Mouse (Mus musculus) gastrocnemius, postnatal 14 days (tissue): ENCODE results near the gene Rpusd4. TPM values are rescaled to one million over a fixed set of nuclear protein-coding genes. Genes with fewer than 3 reads are reported as not detected.
A peak's percentile ranks its signal among the peaks of the same experiment; 100 is the strongest.

Experiments
- DNase-seq: peaks from one replicate; pipeline ENCODE4 v3.0.0; 2021; ENCODE audit warnings: mixed read lengths
- intact Hi-C: fragments of 180-260 bp; cut with DNase I; formaldehyde crosslinking; loops from one replicate; pipeline ENCODE4 v1.15.1; 2025; ENCODE audit warnings: low total_unique reads
- long read RNA-seq, 2 experiments: library from polyadenylated mRNA; stranded (forward); transcript quantifications; one replicate each; pipeline ENCODE4 v2.0.0; 2021
- total RNA-seq, 2 experiments: library from RNA; stranded (reverse); gene quantifications; 2 replicates each; pipeline ENCODE4 v1.2.3; 2021

Gene Rpusd4
- total RNA-seq: 1 to 10 TPM; 6.7 to 6.8 TPM
- long read RNA-seq, experiment 1, transcript Rpusd4-201 (7 exons, 1,821 nt): major isoform, 7 of 7 reads
- long read RNA-seq, experiment 1, partial matches to known transcripts: 0 of 7 reads
- long read RNA-seq, experiment 1, other reads (novel, unspliced or antisense): 0 of 7 reads
- long read RNA-seq, experiment 2, transcript Rpusd4-201 (7 exons, 1,821 nt): major isoform, 14 of 16 reads
- long read RNA-seq, experiment 2, partial matches to known transcripts: 0 of 16 reads
- long read RNA-seq, experiment 2, other reads (novel, unspliced or antisense): 2 of 16 reads

GRCm38 (mm10) chr9:35267146-35267975, at the start of gene Rpusd4, which contains the start of gene Fam118b:
Gene Rpusd4, plus strand, starts transcription at chr9:35267865.
Gene Fam118b, minus strand, starts transcription at chr9:35267805.
- intact Hi-C loops: loop anchor here (10.0 kb wide), 1 partner anchor 83 kb away; no protein-coding TSS in a partner anchor
- DNase-seq: peak; percentile 94

DNA sequence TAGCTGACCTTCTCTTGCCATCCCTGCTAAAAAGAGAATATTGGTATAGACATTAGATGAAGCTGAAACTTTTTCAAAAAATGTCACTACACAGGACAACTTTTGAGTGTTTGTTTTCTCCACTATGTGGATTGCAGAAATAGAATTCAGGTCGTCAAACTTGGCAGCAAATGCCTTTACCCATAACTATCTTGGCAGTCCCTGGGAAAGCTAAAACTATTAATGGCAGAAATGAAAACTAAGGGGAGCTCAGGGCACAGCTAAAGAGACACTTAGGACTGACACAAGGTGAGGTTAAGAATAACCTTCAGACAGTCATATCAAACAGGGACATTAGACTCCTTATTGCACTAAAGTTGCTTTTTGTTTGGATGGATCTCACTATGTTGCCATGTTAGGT, 49.7 kb upstream of the Rpusd4 start:
- intact Hi-C loops: no loop called here
- no peak for DNase-seq

DNA sequence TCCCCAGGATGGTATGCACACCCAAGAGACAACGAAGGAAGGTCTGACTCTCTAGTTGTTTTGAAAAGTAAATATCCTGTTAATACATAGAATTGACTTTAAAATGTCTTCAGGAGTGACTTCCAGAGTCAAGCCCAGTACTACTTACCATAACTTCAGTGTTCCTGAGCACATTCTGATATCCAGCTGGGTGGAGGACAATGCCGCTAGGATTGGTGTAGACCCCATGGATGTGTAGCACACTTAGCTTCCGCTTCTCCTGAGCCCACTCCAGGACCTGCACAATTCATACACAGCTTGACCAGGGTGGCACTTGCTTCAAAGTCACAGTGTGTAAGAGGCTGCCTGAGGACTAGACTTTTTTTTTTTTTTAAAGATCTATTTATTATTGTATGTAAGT, 44.2 kb upstream of the Rpusd4 start:
- DNase-seq: no peak
- intact Hi-C loops: no loop called here

GRCm38 (mm10) chr9:35228671-35229070, 39.0 kb upstream of the Rpusd4 start:
- DNase-seq: no peak
- intact Hi-C loops: no loop called here

GRCm38 (mm10) chr9:35235996-35236395, 31.7 kb upstream of the Rpusd4 start:
- no peak for DNase-seq
- intact Hi-C loops: no loop called here

DNA sequence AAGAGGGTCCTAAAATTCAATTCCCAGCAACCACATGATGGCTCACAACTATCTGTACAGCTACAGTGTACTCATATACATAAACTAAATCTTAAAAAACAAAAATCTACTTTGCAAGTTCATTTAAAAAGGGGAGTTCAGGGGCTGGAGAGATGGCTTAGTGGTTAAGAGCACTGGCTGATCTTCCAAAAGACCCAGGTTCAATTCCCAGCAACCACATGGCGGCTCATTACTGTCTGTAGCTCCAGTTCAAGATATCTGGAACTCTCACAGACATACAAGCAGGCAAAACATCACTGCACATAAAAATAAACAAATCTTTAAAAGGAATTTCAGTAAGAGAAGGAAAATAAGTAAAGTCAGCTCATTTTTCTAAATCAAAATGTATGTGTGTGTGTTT, 29.3 kb upstream of the Rpusd4 start:
- DNase-seq: no peak
- intact Hi-C loops: no loop called here

DNA sequence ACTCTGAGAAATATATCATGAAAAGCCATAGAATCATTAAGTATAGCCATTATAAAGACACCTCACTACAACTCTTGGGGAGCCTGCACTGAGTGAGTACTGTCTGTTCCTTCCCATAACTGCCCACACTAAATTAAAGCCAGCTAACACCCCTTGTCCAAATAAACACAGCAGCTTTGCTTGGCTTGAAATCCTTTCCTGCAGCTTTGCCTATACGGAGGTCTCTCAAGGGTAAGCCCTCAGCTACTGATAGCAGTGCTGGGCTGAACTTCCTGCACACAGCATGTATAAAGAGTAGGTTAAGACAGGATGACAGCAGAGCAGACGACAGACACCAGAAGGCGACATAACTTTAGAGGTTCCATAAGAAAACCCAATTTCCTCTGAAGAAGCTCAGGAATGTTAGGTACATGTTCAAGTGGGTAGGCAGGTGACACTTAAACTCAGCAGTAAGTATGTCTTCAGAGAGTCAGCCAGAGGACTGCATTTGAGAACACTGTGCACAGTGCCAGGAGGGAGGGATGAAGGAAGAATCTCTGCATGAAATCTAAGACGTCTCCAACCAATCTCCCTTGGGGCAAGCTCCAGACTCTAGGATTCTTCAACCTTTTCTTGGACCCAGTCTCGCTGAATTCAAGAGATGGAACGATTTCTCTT, 28.6 kb upstream of the Rpusd4 start:
- DNase-seq: no peak
- intact Hi-C loops: no loop called here

GRCm38 (mm10) chr9:35239734-35240133, 27.9 kb upstream of the Rpusd4 start:
- no peak for DNase-seq

GRCm38 (mm10) chr9:35247405-35247804, 20.3 kb upstream of the Rpusd4 start:
- intact Hi-C loops: no loop called here
- DNase-seq: no peak

More at GRCm38 (mm10) chr9:35239734-35240133, 27.9 kb upstream of the Rpusd4 start:
- intact Hi-C loops: no loop called here

DNA sequence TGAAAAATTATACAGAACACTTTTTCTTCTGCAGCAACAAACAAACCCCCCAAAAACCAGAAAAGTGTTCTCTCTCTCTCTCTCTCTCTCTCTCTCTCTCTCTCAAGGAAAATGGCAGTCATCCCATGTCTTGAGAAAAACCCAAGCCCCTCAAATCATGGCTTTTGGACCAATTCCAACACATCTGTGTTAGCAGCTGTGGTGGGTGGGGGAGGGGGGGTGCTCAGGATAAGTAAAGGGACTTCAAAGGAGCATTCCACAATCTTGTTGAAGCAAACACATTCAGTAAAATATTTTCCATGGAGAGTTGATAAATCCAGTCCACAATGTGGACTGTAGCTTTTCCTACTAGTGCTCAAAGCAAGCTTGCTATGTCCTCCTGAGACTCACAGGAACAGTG, 18.2 kb upstream of the Rpusd4 start:
- intact Hi-C loops: no loop called here
- no peak for DNase-seq

DNA sequence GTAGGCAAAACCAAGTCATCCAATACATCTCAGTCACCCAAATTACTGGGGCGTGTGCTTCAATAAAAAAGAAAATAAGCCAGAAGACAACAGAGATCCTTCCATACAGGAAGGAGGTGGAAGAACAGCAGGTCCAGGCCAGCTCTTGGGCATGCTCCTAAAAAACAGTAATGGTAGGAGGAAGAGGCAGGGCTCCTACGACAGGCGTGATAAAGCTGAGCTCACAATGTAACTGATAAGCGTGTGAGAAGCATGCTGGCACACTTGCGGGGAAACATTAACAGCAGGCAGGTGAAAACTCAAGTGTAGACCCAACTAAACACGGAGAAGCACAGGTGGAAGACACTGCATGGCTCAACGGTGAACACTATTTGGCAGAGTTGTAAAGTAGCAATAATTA, 10.3 kb upstream of the Rpusd4 start:
- DNase-seq: no peak
- intact Hi-C loops: no loop called here

DNA sequence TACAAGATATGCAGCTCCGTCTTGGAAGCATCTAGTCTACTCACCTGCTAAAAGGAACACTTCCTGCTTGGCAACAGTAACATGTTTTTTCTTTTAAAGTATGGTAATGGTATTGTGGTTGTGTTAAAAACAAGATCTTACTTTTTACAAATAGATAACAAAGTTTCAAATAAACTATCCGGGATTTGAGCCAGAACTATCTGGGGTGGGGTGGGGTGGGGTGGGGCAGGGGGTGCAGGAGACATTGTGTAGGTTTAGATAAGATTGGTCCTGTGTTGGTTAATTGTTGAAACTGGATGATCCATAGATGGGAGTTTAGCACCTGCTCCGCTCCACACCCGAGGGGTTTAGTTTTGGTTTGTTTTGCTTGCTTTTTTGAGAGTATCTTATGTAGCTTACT, 5.2 kb upstream of the Rpusd4 start:
- intact Hi-C loops: loop anchor here (10.0 kb wide), 1 partner anchor 78 kb away; no protein-coding TSS in a partner anchor
- DNase-seq: no peak

DNA sequence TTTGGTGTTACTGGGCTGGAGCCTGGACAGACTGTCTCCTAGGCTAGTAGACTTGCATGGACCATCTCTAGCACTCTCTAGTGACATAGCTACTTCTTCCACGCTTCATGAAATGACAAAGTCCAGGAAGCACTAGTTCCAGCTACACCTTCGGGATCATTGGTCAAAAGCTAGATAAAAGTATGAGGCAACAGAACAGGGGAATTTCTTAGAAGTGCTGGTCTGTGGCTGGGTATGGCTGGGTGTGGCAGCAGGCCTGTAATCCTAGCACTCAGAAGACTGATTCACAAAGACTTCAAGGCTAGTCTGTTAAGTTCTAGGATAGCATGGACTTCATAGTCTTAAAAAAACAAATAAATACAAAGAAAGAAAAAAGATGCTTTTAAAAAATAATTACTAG, 4.2 kb upstream of the Rpusd4 start:
- intact Hi-C loops: loop anchor here (10.0 kb wide), 1 partner anchor 79 kb away; no protein-coding TSS in a partner anchor
- no peak for DNase-seq

GRCm38 (mm10) chr9:35264509-35264908, 3.2 kb upstream of the Rpusd4 start:
- intact Hi-C loops: loop anchor here (10.0 kb wide), 1 partner anchor 80 kb away; no protein-coding TSS in a partner anchor
- no peak for DNase-seq

DNA sequence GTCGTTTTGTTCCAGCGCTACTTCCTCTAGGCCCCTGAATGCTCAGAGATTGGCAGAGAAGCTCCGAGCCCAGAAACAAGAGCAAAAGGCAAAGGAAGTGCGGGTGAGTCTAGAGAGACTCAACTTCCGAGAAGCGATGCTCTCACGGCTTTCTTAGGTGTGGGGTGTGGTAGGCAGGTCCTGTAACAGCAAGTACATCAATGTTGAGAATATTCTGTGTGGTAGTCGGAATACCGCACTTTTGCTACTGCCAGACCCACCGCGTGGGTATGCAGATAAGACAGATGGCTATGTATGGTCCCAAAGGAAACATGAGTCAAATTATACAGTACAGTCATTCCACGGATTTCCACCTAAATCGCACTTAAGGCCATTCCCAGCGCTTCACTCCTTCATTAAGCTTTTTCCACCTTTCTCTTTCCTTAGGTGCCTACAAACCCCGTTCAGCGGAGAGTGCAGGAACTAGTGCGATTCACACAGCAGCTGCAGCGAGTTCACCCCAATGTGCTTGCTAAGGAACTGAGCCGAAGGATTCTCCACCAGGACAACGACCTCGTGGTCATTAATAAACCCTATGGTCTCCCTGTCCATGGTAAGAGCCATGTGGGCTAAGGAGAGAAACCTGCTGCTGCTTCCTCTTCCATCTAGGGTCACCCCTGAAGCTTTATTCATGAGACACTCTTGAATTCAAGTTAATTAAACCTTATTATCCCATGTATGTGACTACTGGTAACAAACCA, 481 bp downstream of the Rpusd4 start:
- intact Hi-C loops: loop anchor here (10.0 kb wide), 1 partner anchor 83 kb away; no protein-coding TSS in a partner anchor
- DNase-seq: no peak

- intact Hi-C loops: no loop called here
- DNase-seq: no peak
Measured at GRCm38 (mm10) chr9:35277855-35278365, 10.2 kb downstream of the Rpusd4 start.

DNA sequence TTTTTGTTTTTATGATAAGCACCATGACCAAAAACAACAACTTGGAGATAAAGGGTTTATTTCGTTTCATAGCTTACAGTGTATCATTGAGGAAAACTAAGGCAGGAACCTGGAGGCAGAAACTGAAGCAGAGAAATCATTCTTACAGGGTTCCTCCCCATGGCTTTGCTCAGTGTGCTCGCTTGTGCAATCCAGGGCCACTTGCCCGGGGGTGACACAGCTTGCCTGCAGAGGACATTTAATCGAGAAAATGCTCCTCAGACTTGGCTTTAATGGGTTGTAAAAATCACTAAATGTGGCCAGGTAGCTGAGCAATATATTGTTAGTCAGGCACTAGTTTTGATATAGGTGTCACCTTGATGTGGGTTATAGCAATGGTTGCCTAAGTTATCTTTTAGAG, 10.8 kb downstream of the Rpusd4 start:
- no peak for DNase-seq
- intact Hi-C loops: no loop called here

DNA sequence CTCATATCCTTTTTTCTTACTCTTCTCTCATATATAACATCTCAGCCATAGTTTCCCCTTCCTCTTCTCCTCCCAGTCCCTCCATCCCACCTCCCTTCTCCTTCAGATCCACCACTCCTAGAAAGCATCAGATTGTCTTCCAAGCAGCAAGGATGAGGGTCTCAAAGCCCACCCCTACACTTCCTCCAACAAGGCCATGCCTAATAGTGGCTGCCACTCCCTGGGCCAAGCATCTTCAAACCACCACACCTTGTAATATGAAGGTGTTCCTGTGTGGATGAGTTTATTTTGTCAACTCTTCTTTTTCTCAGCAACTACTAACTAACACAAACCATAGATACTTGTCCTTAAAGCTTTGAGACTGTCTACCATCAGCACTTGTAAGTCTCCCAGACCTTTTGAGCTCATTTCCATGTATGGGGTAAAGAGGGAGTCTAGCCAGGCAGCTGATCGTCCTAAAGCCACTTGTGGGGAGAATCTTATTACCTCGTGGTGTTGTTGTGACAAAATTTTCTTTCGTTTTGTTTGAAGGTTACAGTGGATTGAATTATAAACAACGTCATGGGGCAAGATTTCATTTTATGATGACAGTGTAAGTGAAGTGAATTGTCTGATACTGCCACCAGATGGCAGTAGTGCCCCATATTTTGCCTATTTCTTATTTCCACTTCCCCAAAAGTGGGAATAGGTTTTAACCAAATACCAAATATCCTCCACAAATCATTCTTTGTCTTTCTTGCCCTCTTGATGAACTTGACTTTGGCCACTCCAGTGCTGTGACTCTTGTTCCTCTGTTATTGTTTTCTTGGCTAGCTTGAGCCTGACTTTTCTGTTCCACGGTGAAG, 14.6 kb downstream of the Rpusd4 start:
- peak; percentile 33 for DNase-seq
- intact Hi-C loops: loop anchor here (5.0 to 10.0 kb wide), 2 partner anchors 143 to 255 kb away; partner anchors contain the start of gene Cdon
